Mouse (Mus musculus) lung, postnatal 10 days (tissue): ENCODE data around the gene Hnrnpa0.
A peak's percentile ranks its signal among the peaks of the same experiment; 100 is the strongest.

Source experiments
- DNase-seq: peaks from one replicate; pipeline ENCODE4 v3.0.0; 2021

Hnrnpa0 gene

DNA sequence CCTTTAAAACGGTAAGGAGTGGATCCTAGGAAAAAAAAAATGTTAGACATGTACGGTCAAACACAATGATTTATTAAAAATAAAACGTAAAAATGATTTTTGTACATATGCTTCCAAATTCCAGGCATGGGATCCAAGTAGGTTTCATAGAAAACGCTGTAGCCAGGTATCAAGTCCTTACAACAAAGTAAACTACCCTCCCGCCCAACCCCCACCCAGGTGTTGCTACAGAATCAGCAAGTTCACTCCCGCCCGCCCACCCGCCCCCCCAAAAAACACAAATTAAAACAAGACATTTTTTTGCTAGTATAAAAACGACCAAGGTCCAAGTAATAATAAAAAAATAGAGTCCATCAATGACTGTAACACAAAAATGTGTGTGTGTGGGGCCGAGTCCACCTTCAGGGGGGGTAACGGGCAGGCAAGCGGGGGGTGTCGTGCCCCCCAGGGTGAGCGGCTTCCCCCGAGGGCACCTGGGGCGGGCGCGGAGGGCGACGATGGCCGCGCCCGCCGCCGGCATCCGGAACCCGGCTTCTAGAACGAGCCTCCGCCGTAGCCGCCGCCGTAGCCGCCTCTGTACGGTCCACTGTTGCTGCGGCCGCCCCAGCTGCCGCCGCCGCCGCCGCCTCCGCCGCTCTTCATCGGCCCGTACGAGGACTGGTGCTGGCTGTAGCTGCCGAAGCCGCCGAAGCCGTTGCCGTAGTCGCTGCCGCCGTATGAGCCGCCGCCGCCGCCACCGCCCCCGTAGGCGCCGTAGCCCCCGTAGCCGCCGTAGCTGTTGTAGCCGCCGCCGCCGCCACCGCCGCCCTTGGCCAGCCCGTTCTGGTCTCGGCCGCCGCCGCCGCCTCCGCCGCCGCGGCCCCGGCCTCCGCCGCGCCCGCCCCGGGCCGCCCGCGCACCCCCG, 1.2 kb downstream of the Hnrnpa0 start:
- DNase-seq, result no peak

DNA sequence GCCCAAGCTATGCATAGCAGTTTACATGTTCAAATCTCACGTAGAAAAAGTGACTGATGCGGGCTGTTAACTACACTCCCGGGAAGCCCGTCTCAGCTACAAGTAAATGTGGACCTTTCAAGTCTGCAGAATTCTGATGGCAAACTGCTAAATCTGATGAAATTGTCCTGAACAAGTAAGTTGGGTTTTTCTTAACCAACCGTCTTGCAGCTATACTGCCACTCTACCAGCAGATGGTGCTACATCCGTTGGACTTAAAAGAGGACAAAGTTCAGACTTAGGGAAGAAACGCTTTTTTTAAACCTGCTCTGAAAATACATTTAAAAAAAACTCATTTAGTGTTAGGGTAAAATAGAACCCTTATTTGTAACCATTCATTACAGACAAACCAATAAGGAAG, 2.2 kb downstream of the Hnrnpa0 start:
- peak; percentile 78 for DNase-seq

DNA sequence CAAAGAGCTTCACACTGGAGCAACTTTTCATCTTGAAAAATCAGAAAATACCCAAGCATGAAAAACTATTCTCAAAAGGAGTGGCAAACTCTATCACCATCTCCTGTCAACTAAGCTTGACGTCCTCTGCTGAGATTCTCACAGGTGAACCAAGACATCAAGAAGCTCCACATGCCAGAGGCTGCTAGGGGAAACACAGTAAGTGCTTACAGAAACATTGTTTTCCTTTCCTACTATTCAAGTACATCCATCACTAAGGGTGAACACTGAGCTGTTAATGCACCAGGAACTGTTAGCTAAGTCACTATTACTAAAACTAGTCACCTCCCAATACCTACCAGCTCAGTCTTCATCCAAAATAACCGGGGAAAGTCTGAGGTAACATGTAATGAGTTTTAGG, 3.4 kb downstream of the Hnrnpa0 start:
- no peak for DNase-seq

DNA sequence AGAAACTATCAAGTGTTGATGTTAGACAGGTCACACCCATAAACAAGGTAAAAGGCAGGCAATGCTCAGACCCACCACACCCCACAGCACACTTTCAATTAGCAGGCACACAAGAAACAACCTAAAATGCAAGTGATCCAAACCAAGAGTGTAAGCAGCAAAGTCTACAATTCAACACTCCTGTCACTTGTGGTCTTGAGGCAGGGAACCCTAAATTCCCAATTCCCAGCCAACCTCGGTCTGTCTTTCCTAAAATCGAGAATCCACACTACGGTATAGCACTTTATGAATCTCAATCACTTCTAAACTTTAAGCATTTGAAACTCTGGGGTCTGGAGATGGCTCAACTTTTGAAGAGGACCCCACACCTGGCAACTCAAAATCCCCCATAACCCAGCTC, 4.1 kb downstream of the Hnrnpa0 start:
- DNase-seq, result no peak

DNA sequence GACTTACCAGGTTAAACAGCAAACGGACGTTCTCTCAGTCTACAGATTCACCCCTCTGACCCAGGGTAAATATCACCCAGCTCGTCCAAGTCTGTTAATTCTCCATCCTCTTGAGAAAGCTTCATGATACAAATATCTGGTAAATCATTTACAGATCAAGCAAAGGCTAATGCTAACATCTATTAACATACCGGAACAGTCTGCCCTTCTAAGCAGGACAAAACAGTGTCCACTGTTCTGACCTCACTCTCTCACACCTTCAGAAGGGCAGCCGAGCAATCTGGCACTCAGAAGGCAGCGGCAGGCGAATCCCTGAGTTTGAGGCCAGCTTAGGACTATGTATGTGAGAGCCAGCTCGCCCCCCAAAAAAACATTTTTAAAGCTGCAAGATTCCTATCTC, 5.0 kb downstream of the Hnrnpa0 start:
- DNase-seq, result no peak

DNA sequence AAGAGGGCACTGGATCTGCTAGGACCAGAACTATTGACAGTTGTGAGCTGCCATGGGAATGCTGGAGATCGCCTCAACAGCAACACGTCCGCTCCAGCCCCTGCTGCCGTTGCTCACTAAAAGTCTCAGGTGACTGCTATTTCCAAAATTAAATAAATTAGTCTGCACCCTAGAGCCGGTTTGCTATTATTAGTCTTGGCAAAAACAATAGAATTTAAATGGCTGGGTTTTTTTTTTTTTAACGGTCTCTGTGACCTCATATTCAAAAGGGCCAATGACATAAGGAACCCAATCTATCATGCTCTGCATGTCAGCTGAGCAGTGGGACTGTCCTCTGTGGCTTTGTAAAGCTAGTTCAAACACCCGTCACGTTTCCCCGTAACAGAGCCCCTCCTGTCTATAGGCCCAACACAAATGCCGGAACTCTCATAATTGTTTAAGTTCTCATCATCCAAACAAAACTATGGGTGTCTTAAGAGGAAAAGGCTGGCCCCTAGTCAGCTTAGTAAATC, 5.5 kb downstream of the Hnrnpa0 start:
- DNase-seq, result peak; percentile 15

DNA sequence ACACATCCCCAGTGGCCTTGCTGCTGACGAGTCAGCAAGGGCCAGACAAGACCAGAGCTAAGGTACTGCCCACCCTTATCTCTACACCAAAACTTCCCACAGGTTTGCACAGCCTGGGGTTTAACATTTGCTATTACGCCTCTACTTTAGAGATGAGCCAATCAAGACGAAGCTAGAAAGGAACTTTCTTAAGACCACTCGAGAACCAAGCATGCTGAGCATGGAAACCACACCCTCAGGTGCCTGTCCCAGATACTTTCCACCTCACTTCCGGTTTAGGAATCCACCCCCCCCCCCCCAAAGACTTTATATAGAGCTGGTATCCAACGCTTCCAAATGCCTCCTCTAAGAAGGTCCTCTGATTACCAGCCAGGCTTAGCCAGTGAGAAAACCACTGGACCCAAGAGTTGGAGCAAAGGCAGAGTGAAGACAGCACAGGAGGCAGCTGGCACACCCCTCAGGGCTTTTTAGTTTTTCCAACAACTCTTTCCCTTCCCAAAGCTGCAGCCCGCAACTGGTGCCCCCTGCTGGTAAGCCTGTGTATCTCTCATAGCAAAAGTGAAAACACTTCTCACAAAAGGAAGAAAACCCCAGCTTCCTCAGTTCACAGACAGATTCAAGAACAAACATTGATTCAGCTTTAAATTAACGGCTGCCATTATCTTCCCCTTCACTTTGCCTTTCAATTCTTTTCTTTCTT, 10.9 kb downstream of the Hnrnpa0 start:
- peak; percentile 89 for DNase-seq

DNA sequence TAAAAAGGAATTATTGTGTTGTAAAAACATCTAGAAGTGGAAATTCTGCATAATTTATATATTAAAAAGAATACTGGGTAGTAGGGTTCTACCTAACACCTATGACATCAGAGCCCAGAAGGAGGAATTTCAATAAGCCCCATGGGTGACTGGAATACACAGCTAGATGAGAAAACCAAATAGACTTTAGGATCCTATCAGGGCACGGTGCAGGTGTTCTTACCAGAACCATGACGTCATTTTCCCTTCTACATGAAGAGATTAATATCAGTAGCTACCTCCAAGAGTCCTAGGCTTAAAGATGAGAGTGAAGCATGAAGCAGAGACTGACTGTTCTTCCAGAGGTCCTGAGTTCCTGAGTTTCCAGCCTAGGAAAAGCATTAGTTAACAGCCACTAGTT, 11.6 kb downstream of the Hnrnpa0 start:
- no peak for DNase-seq

DNA sequence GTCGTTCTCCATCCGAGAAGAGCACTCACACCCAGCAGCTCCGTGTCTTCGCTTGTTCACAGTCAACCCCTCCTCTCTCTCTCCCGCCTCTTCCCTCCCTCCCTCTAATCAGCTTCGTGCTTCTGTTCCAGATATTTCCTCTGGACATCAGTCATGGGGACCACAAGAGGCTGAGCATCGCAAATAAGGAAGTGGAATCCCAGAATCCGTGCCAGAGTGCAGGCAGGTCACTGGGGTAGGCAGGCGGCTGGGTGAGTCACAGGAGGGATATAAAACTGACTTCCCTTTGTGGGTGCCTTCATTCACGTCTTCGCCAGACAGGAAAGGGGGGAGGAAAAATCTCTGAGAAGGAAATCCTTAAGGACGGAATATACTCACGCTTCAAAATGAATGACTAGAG, 13.1 kb downstream of the Hnrnpa0 start:
- DNase-seq, result peak; percentile 71

DNA sequence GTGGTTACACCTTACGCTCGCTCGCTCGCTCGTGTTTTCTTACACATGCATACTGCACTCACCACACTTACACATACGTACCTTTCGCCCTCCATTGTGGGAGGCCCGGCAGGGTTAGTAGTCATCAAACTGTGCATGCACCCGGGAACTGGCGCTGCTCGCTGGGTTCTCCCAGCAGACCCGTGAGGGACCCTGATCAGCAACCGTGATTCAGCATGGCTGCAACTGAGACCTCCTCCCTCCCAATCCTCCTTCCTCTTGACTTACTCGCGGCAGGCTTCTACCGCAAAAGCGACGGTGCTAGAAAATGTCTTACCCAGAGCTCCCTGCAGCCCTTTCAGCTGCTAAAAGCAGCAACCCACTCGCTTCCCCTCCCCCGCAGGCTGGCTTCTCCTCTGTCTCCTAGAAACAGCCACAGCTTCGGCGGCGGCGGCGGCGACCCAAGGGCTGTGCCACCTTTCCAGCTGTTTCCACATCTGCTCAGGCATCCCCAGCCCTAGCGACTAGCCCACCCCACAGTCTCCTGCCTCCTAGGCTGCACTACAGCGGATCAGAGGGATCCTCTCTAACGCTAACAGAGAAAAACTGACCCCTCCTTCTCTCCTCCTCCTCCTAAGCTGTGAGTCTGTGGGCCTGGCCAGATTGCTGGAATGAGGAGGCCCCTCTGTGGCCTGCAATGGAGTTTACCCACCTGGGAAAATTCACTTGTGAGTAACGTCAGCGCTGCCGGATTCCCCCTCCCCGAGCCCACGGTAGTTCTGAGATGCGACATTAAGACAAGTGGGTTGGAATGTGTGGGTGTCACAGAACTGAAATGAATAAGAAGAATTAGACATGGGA, 15.1 kb downstream of the Hnrnpa0 start, which contains the start of gene Klhl3:
Gene Klhl3, minus strand, starts transcription at position 532 of the 840 bp plus-strand sequence.
- DNase-seq, result peak; percentile 75

DNA sequence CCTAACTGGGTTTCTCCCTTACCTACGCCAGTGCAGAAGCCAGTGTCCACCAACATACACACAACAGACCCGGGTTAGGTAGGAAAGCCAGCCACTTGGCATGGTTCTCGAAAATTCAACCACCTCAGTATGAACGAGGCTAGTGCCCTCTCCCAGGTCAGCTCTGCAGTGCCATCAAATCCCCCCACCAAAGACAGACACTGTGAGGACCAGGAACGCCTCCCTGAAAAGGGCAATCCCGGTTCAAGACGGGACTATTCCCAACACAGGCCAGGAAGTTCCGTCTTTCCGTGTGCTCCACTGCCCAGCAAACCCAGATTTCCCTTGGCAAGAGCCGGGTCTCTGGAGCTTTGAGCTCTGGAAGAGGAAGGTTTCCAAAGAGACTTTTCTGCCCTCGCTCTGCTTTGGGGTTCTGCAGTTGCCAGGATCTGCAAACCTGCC, 15.7 kb downstream of the Hnrnpa0 start:
- peak; percentile 16 for DNase-seq

DNA sequence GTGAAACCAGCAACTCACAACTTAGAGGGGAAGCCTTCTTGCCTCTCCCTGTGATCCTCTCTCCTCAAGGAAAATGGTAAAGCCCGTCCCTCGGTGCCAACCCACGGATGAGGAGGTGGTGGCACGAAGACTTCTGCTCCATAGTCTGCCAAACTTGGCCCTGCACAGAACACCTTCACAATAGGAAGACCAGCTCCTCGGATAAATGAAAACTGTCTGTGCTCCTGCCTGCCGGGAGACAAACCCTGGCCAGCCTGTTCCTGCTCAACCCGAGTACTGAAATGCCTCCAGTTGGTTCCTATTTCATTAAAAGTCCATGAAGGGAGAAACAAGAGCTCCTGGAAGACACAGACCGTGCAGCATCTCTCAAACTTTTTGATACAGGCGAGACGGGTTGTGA, 16.2 kb downstream of the Hnrnpa0 start:
- no peak for DNase-seq

DNA sequence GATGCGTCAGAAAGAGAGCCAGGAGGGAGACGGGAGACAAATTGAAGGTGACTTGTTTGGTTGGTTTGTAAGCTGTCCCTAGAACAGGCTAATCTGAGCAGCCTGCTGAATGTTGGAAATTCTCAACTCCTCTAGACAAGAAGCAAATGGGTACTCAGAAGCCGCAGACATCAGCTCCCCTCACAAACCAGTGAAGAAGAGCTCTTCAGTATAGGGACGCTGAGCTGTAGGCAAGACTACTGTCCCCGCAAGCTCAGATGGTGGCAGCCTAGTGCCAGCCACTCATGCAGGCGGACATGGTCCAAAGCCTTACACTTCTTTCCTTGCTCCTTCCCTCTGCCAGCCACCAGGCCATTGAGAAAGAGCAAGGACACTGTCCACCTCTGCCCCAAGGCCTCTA, 17.1 kb downstream of the Hnrnpa0 start:
- DNase-seq, result no peak

DNA sequence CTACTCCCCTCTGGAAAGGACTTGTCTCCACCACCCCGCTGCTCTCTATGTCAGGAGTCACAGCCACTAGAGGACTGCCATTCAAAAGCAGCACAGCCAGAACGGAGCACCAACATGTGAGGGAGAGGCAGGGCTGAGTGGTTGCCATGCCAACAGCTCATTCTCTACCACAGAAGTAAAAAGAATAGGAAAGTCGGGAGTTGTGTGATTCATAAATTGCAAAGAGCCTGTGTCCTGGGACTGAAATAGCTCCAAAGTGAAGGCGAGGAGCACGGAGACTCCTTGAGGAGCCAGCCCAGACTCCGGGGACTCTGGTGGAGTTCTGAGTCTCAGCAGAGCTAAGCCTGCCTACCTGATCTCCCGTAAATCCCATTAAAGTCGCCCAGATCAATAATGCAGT, 37.7 kb downstream of the Hnrnpa0 start:
- peak; percentile 18 for DNase-seq

DNA sequence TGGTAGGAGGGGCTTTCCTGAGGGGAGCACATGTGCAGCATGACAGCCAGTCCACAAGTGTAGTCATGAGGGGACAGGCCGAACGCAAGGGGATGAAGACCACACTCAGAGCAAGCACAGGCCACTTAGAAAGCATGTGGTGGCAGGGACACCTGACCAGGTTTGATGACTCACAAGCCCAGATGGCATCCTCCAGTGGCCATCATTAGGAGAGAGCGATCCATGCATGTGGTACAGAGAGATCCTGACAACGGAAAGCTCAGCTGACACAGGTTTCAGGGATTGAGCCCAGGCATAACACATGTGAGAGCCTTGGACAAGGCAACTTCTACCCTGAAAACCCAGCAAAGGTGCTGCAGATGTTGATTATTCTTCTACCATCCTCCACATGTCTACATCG, 44.0 kb downstream of the Hnrnpa0 start:
- DNase-seq, result no peak

DNA sequence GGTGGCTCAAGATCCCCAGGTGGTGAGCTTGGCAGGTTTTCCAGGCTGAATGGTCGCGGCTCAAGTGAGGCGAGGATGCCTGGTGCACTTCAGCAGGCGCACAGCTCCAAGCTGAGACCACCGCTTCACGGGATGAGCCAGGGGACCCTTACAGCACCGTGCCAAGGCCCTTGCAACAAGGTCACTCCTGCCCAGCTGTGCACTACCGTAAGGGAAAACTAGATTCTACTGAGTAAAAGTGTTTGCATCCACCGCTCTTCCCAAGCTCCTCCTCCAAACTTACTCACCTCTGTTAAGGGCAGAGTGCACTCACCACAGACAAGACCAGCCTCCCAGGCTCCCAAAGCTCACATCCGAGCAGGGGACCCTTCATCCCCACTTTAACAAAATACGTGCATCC, 44.8 kb downstream of the Hnrnpa0 start:
- no peak for DNase-seq

DNA sequence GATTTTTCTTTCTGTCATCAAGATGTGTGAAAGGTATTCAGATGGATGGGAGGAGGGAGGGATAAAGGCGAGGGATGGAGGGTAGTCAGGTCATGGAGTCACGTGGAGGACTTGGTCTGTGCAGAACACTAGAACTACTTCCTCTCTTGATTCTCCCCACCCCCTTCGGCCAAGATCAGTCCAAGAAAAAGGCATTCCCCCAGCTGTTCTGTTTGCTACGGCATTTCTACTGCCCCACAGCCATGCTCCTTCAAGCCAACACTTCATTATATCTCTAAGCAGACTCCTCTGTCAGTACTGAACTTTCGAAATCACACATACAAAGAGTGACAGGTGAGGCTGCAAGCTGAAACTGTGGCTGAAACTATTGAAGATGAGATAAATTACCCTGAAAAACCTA, 45.3 kb downstream of the Hnrnpa0 start:
- peak; percentile 73 for DNase-seq

DNA sequence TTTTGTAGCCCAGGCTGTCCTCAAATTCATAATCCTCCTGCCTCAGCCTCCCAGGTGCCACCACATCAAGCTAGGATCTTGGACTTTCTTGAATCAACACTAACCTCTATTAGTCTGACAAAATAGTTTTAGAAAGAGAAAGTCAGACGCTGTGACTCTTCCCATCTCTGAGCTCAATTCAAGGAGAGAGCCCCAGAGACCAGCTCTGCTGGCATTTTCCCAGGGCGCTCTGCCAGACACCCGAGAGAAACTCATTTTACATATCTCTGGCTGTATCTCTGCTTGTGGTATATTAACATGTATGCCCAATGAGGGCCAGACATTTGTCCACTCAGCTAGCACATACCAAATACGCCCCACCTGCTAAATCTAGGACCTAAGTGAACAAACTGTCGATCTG, 50.0 kb downstream of the Hnrnpa0 start:
- DNase-seq, result no peak
